29 mouse cellular contexts compared by ENCODE assay signal in genomic region chr2:19512381-19512780, GRCm38 (mm10). TPM values are rescaled to one million over a fixed set of nuclear protein-coding genes. Genes with fewer than 3 reads are reported as not detected.
A peak's percentile ranks its signal among the peaks of the same experiment; 100 is the strongest.
DNase-seq lines count a peak whose midpoint lies in the region; ATAC-seq lines count a peak whose summit lies in the region.
"Had no signal": no experiment of that assay in that cellular context is flagged by ENCODE, and none has a peak within 500 bp of the region (broad histone marks: within the 10 kb centered on the region; RNA-seq: fewer than 3 reads in every experiment).

No protein-coding gene starts in this region.

- no peak for ATAC-seq in kidney, embryonic 15.5 days (replicated peaks; ENCODE audit: low FRiP score)
- ATAC-seq in kidney, embryonic 16.5 days (ENCODE audit: low FRiP score, low TSS enrichment): no peak
- ATAC-seq: activated CD4-positive, CD25-positive, alpha-beta regulatory T cell, adult 4 months; forebrain, embryonic 13.5 days; forebrain, embryonic 16.5 days had no signal

- no peak overlapping the region for H3K9ac ChIP-seq in kidney, embryonic 15.5 days
- no peak overlapping the region for H3K9ac ChIP-seq in kidney, embryonic 16.5 days (replicated peaks; ENCODE audit: low read length)
- H3K9ac ChIP-seq: forebrain, embryonic 13.5 days; heart, embryonic 13.5 days; hindbrain, embryonic 12.5 days; hindbrain, embryonic 15.5 days had no signal

- no peaks in the 10 kb centered on the region for H3K4me1 ChIP-seq in kidney, embryonic 15.5 days
- no peaks in the 10 kb centered on the region for H3K4me1 ChIP-seq in kidney, embryonic 16.5 days (ENCODE audit: insufficient read depth, low read length)
- H3K4me1 ChIP-seq: forebrain, embryonic 13.5 days; heart, embryonic 10.5 days; heart, embryonic 13.5 days; hindbrain, embryonic 12.5 days; hindbrain, embryonic 15.5 days had no signal

- H3K9me3 ChIP-seq in kidney, embryonic 15.5 days (replicated peaks): no peaks in the 10 kb centered on the region
- no peaks in the 10 kb centered on the region for H3K9me3 ChIP-seq in kidney, embryonic 16.5 days (ENCODE audit: low read length)
- H3K9me3 ChIP-seq: forebrain, embryonic 10.5 days; forebrain, embryonic 13.5 days; heart, embryonic 10.5 days; heart, embryonic 13.5 days; hindbrain, embryonic 12.5 days; hindbrain, embryonic 15.5 days had no signal

- WGBS in kidney, embryonic 15.5 days: 80% methylated on average over 5 of the region's 5 CpGs
- 74% methylated on average over 5 of the region's 5 CpGs for WGBS in kidney, embryonic 16.5 days

- H3K4me2 ChIP-seq in kidney, embryonic 15.5 days: no peak overlapping the region
- H3K4me2 ChIP-seq in kidney, embryonic 16.5 days (replicated peaks; ENCODE audit: low read depth, low read length): no peak overlapping the region
- H3K4me2 ChIP-seq: forebrain, embryonic 13.5 days; heart, embryonic 13.5 days; hindbrain, embryonic 12.5 days; hindbrain, embryonic 15.5 days had no signal

- no peak overlapping the region for H3K27ac ChIP-seq in kidney, embryonic 15.5 days
- H3K27ac ChIP-seq in kidney, embryonic 16.5 days (ENCODE audit: low read length): no peak overlapping the region
- H3K27ac ChIP-seq: forebrain, embryonic 10.5 days; forebrain, embryonic 13.5 days; heart, adult 2 months; heart, embryonic 10.5 days; heart, embryonic 13.5 days; hindbrain, embryonic 12.5 days; hindbrain, embryonic 15.5 days had no signal

- H3K27me3 ChIP-seq in kidney, embryonic 15.5 days: no peaks in the 10 kb centered on the region
- H3K27me3 ChIP-seq in kidney, embryonic 16.5 days (ENCODE audit: insufficient read depth, low read length): peaks cover 3% of the 10 kb centered on the region; the same call in 1 of the 2 replicates

- H3K4me3 ChIP-seq in kidney, embryonic 15.5 days (replicated peaks): no peak overlapping the region
- H3K4me3 ChIP-seq in kidney, embryonic 16.5 days (ENCODE audit: low read length): no peak overlapping the region
- H3K4me3 ChIP-seq: forebrain, embryonic 10.5 days; forebrain, embryonic 13.5 days; heart, adult 2 months; heart, embryonic 10.5 days; heart, embryonic 13.5 days; hindbrain, embryonic 12.5 days; hindbrain, embryonic 15.5 days had no signal

- peak; percentile 61 for DNase-seq in kidney, adult 11 months
- DNase-seq in kidney, adult 8-10 months: peak; percentile 57 to 66
- DNase-seq in kidney, postnatal 36 days: peak; percentile 60 to 67
- no peak for DNase-seq in layer of hippocampus, adult 18-20 months (ENCODE audit: low spot score in 2 of 2)
- DNase-seq: adrenal gland, adult 8-10 months; adrenal gland, postnatal 25 days; cerebellum, adult 11-12 months; cerebellum, adult 8-10 months; cerebellum, postnatal 10 days; gastrocnemius, postnatal 10 days; gastrocnemius, postnatal 36 days; heart, adult 2 months; heart, postnatal 14 days had no signal

- H3K36me3 ChIP-seq in kidney, embryonic 15.5 days: no peaks in the 10 kb centered on the region
- no peaks in the 10 kb centered on the region for H3K36me3 ChIP-seq in kidney, embryonic 16.5 days (ENCODE audit: insufficient read depth, low read length)
- H3K36me3 ChIP-seq: forebrain, embryonic 10.5 days; heart, embryonic 10.5 days; heart, embryonic 13.5 days; hindbrain, embryonic 12.5 days; hindbrain, embryonic 15.5 days had no signal

RNA-seq across cellular contexts. Expression of gene 4921504E06Rik, which starts 41.3 kb away (rescaled TPM):
- polyA plus RNA-seq in kidney, embryonic 15.5 days (2015; fragmentation: Nextera tagmentation; extraction: Ambion mirVana): not detected in 2 replicates
- polyA plus RNA-seq in kidney, embryonic 16.5 days (2015; fragmentation: Nextera tagmentation; extraction: Ambion mirVana): not detected in 2 replicates
- total RNA-seq in layer of hippocampus, adult 18-20 months (2021): not detected
- total RNA-seq: adrenal gland, adult 8-10 months; adrenal gland, postnatal 25 days; ES-E14; gastrocnemius, adult 18-20 months; gastrocnemius, postnatal 10 days; gastrocnemius, postnatal 36 days; granulocyte monocyte progenitor cell, adult 5-6 weeks; heart, adult 2 months; heart, postnatal 14 days; hematopoietic stem cell, adult 5-6 weeks had no signal
- polyA plus RNA-seq: activated CD4-positive, CD25-positive, alpha-beta regulatory T cell, adult 4 months; embryonic facial prominence, embryonic 11.5 days; forebrain, embryonic 10.5 days; forebrain, embryonic 13.5 days; forebrain, embryonic 16.5 days; heart, adult 2 months; heart, embryonic 10.5 days; heart, embryonic 13.5 days; heart, embryonic 16.5 days had no signal

Comparison
In these comparisons a context has a peak if more than half of its experiments do, and no peak if none do; other contexts are left out.
1. DNase-seq: peak in kidney, adult 11 months (single experiment), kidney, adult 8-10 months (2 of 2) and kidney, postnatal 36 days (2 of 2); none in layer of hippocampus, adult 18-20 months (0 of 2).